29 mouse cellular contexts compared by ENCODE assay signal in the genomic region with DNA sequence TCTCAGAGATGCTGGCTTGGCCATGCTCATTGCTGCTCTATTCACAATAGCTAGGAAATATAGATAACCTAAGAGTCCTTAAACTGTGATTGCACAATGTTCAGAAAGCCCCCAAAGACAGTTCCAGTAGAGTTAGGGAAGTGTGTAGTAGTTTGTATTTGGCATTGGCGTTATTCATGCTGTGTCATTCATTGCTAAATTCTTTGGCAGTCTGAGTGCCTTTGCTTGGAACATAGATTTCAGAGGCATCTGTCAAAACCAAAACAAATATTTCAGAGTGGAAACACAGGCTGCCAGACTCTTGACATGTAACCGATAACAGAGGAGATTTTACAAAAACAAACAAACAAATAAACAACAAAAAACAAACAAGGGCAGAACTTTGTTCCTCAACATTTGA. TPM values are rescaled to one million over a fixed set of nuclear protein-coding genes. Genes with fewer than 3 reads are reported as not detected.
A peak's percentile ranks its signal among the peaks of the same experiment; 100 is the strongest.
DNase-seq lines count a peak whose midpoint lies in the region; TF ChIP-seq lines count a peak whose summit lies in the region.
"Had no signal": no experiment of that assay in that cellular context is flagged by ENCODE, and none has a peak within 500 bp of the region (broad histone marks: within the 10 kb centered on the region; RNA-seq: fewer than 3 reads in every experiment).

No protein-coding gene starts in this region.

- TF ChIP-seq POLR2A in brain, embryonic 14.5 days (IDR thresholded peaks at IDR 0.05; ENCODE audit: borderline replicate concordance, extremely low read depth, insufficient read depth, insufficient read length, poor library complexity, severe bottlenecking), result no peak
- TF ChIP-seq POLR2A in myocyte (IDR thresholded peaks at IDR 0.05; ENCODE audit: insufficient read length, low read depth), result no peak

- H3K27me3 ChIP-seq in myocyte (ENCODE audit: control insufficient read depth, insufficient read depth, insufficient read length), result no peaks in the 10 kb centered on the region
- H3K27me3 ChIP-seq: hindbrain, embryonic 15.5 days; limb, embryonic 12.5 days; liver, embryonic 13.5 days; midbrain, embryonic 12.5 days had no signal

- no peaks in the 10 kb centered on the region for H3K79me2 ChIP-seq in myocyte (ENCODE audit: control insufficient read depth, insufficient read depth)

- no peak overlapping the region for H3K4me2 ChIP-seq in myocyte (ENCODE audit: low read depth)
- H3K4me2 ChIP-seq: hindbrain, embryonic 15.5 days; limb, embryonic 12.5 days; liver, embryonic 13.5 days; lung, embryonic 14.5 days; midbrain, embryonic 12.5 days had no signal

- peaks cover 20% of the 10 kb centered on the region for H3K36me3 ChIP-seq in myocyte (ENCODE audit: control insufficient read depth, insufficient read depth)
- H3K36me3 ChIP-seq: hindbrain, embryonic 15.5 days; liver, embryonic 13.5 days had no signal

- TF ChIP-seq CTCF in brain, embryonic 14.5 days (IDR thresholded peaks at IDR 0.05; ENCODE audit: borderline replicate concordance, extremely low read depth, insufficient read depth, insufficient read length), result no peak

- H3K4me3 ChIP-seq in myocyte, result no peak overlapping the region
- H3K4me3 ChIP-seq: heart, adult 2 months; hindbrain, embryonic 15.5 days; limb, embryonic 12.5 days; liver, embryonic 13.5 days; midbrain, embryonic 12.5 days had no signal

- intact Hi-C loops in heart, postnatal 14 days (cut with DNase I), result no loop called here

- no peak overlapping the region for H3ac ChIP-seq in myocyte (ENCODE audit: control insufficient read depth, insufficient read length)

- DNase-seq in heart, adult 18-20 months, result peak; percentile 43 to 51
- no peak for DNase-seq in heart, postnatal 14 days
- DNase-seq in lung, postnatal 36 days, result peak; percentile 39
- DNase-seq in lung, postnatal 14 days, result no peak
- DNase-seq in brain, embryonic 14.5 days (ENCODE audit: low read depth), result peak; percentile 65
- no peak for DNase-seq in spleen, postnatal 14 days (ENCODE audit: low spot score in 2 of 2)
- DNase-seq in testis, postnatal 14 days (ENCODE audit: low spot score), result no peak
- DNase-seq: cerebellum, adult 8-10 months; cerebellum, postnatal 36 days; gastrocnemius, postnatal 10 days; heart, adult 2 months; heart, postnatal 4 days; kidney, postnatal 25 days; layer of hippocampus, postnatal 36 days; liver, embryonic 13.5 days; lung, embryonic 14.5 days; right cerebral cortex, postnatal 14 days had no signal

TF ChIP-seq in myocyte, 11 proteins besides CTCF, POLR2A, EP300 and RAD21:
- 0 out of 2 replicates have a peak, but pooled peaks have one; percentile 35 for TF ChIP-seq CEBPB (IDR thresholded peaks at IDR 0.05; ENCODE audit: insufficient read depth, poor library complexity, severe bottlenecking)
- TF ChIP-seq POLR2AphosphoS2 (IDR thresholded peaks at IDR 0.05; ENCODE audit: insufficient read length, low read depth), result no peak
TF ChIP-seq in myocyte: peak in this region for 1.

RNA-seq across cellular contexts. Expression of gene Cldn12, which starts 13.2 kb away (rescaled TPM):
- total RNA-seq in heart, adult 18-20 months (2021), result 10 to 100 TPM; 16.1 to 19.4 TPM
- total RNA-seq in heart, postnatal 14 days (2021), result 10 to 100 TPM; 17.7 to 18.5 TPM
- polyA plus RNA-seq in brain, embryonic 14.5 days (2012; rRNA removed), result 22.4 and 23.8 TPM in 2 replicates
- 15.0 TPM for polyA plus RNA-seq in myocyte (2012; fragmentation: generic; extraction: Trizol)

RNA-seq across cellular contexts. Expression of gene 1700015F17Rik, which starts 22.6 kb away (rescaled TPM):
- total RNA-seq in heart, adult 18-20 months (2021), result not detected
- total RNA-seq in heart, postnatal 14 days (2021), result not detected
- polyA plus RNA-seq in brain, embryonic 14.5 days (2012; rRNA removed), result 0.39 TPM in 1 of 2 replicates, not detected in the other
- polyA plus RNA-seq in myocyte (2012; fragmentation: generic; extraction: Trizol), result not detected
- total RNA-seq: adrenal gland, adult 18-20 months; gastrocnemius, postnatal 10 days; heart, adult 2 months; heart, postnatal 4 days; layer of hippocampus, postnatal 36 days; megakaryocyte, adult 5-6 weeks; monocyte, adult 5-6 weeks had no signal
- polyA plus RNA-seq: embryonic facial prominence, embryonic 14.5 days; heart, adult 2 months; heart, embryonic 14.5 days; hindbrain, embryonic 15.5 days; intestine, postnatal 0 days; kidney, embryonic 14.5 days; limb, embryonic 12.5 days; liver, embryonic 13.5 days; lung, embryonic 14.5 days; midbrain, embryonic 12.5 days; neural tube, embryonic 11.5 days had no signal

RNA-seq across cellular contexts. Expression of gene Gtpbp10, which starts 57.8 kb away (rescaled TPM):
- total RNA-seq in heart, adult 18-20 months (2021), result 10 to 100 TPM; 11.1 to 11.8 TPM
- 1 to 10 TPM; 8.4 to 9.5 TPM for total RNA-seq in heart, postnatal 14 days (2021)
- polyA plus RNA-seq in brain, embryonic 14.5 days (2012; rRNA removed), result 17.9 and 18.0 TPM in 2 replicates
- polyA plus RNA-seq in myocyte (2012; fragmentation: generic; extraction: Trizol), result 4.6 TPM

Comparison
In these comparisons a context has a peak if more than half of its experiments do, and no peak if none do; other contexts are left out.
1. DNase-seq: peak in heart, adult 18-20 months (2 of 2), lung, postnatal 36 days (single experiment) and brain, embryonic 14.5 days (single experiment); none in heart, postnatal 14 days (0 of 2), lung, postnatal 14 days (single experiment), spleen, postnatal 14 days (0 of 2) and testis, postnatal 14 days (single experiment).